Mouse (Mus musculus): ENCODE data around the gene Gm49337.
A peak's percentile ranks its signal among the peaks of the same experiment; 100 is the strongest.

Gm49337 gene

DNA sequence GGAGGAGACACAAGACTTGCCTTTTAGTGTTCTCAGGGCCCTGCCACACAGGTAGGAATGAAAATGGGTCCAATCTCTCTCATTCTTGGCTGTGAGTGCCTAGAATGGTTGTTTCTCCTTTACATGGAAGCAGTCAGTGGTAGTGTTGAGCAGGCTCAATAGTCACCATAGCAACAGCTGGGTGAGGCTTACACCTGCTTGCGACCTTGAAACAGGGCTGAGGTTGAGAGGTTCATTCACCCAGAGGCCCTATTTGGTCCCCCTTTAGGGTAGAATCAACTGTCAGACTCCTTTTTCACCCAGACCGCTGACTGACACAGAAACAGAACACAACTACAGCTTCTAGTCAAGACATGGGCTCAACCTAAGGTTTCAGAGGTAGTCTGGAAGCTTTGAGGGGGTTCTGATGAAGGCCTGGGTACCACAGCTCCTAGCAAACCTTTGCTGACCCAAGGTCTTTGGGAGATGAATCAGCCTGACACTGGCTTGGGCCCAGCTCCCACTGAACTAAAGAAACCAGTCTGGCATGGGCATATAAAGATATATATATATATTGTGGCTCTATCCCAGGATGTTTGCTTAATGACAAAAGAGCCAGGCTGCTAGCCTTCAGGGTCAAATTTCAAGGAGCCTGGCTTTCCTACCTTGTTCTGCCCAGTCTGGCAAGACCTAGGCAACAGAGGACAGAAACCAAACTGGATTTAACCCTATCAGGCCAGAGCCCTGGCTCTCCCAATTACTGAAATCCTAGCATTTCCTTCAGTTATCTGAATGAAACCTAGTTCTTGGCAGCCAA is 8.2 kb upstream of the Gm49337 start:
- no peak for DNase-seq (ENCODE audit: low spot score)

DNA sequence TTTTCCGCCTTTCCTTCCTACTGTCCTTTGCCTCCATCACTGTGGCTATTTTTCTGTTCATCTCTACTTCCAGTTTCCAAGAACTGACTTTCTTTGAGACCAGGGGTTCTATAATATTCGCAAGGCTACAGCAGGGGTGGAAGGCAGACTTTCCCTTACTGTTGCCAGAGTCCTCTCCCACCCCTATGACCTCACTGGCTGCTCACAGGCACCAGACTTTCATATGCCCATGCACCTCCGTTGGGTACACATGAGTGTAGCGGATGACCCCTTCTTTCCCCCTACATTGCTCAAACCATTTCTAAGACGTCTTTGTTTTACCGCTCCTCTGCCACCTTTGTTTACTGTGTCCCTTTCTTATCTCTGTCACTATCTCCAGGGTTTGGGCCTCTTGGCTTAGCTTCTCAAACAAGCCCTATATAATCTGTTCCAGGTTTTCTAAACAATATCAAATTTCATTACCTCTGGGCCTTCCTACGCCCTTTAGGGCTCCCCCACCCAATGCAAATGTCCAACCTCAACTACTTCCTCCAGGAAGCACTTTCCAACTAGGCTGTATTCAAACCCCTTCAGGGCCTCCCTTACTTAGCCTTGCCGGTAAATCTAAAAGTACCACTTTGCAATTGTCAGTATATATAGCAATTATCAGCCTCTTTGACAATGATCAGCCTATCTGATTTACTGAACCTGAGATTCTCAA is 7.3 kb upstream of the Gm49337 start:
- DNase-seq (ENCODE audit: low spot score): no peak

DNA sequence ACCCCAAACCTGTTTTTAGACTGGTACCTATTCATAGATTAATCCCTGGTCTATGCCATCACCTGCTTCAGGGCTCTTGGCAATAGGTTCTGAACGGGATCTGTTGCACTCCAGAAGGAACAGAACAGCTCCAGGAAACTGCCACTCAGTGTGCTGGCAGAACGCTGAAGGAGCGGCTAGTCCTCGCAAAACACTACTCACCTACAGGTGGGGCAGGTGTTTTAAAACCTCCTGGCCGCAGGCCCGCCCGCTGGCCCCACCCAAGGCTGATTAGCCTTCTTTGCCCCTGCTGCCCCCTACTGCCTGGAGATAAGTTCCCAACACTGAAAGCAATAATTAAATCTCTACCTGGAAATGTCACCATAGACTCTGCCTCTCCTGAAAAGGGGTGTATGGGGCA is 5.8 kb upstream of the Gm49337 start, which contains the start of gene Tspan1:
Gene Tspan1, minus strand, starts transcription at position 198 of the 400 bp plus-strand sequence.
- peak; percentile 55 for DNase-seq (ENCODE audit: low spot score)

DNA sequence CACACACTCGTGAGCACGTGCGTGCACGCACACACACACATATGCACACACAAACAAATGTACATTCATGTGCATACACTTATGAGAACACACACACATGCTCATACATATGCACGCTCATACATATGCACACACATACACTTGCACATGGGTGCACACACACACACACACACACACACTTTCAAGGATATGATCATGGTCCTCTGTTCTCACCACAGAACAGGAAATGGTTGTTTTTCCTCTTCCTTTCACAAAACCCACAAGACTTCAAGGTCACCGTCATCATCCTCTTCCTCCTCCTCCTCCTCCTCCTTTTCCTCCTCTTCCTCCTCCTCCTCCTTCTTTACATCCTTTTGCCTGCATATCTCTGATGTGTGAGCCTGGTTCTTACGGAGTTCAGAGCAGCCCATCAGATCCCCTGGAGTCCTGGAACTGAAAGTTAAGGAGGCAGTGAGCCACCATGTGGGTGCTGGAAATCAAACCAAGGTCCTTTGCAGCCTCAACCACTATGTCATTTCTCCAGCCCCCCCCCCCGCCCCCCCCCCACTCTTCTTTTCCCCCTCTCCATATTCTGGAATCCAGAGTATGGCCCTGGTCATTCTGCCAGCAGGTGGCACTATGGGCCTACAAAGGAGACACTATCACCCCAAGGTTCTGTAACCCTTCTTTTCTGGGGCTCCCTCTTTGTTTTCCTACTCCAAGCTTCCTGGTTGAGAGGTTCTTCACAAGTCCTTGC is 4.4 kb upstream of the Gm49337 start:
- DNase-seq (ENCODE audit: low spot score): peak; percentile 67

DNA sequence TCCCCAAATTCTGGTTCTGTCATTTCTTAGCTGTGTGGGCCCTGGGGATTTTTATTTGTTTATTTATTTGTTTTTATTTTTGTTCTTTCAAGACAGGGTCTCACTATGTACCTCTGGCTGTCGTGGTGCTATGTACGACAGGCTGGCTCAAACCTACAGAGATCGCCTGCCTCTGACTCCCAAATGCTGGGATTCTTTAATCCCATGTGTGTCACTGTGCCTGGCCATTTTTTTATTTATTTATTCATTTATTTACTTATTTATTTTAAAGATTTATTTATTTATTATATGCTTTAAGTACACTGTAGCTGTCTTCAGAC is 3.9 kb upstream of the Gm49337 start:
- no peak for DNase-seq (ENCODE audit: low spot score)

DNA sequence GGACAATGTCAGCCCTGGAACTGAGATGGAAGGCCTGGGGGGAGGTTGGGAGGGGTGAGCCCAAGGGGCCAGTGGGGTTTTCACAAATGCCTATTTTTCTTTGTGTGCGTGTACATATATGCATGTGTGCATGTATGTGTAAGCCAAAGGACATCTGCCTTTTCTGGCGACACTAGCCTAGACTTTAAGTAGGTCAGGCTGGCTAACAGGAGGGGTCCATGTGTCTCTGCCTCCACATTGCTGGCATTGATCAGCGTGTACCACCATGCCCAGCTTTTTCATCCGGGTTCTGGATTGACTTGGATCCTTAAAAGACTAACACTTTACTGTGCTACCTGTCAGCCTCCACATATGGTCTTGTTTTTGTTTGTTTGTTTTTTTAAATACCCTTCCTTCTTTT is 568 bp downstream of the Gm49337 start:
- no peak for DNase-seq (ENCODE audit: low spot score)

DNA sequence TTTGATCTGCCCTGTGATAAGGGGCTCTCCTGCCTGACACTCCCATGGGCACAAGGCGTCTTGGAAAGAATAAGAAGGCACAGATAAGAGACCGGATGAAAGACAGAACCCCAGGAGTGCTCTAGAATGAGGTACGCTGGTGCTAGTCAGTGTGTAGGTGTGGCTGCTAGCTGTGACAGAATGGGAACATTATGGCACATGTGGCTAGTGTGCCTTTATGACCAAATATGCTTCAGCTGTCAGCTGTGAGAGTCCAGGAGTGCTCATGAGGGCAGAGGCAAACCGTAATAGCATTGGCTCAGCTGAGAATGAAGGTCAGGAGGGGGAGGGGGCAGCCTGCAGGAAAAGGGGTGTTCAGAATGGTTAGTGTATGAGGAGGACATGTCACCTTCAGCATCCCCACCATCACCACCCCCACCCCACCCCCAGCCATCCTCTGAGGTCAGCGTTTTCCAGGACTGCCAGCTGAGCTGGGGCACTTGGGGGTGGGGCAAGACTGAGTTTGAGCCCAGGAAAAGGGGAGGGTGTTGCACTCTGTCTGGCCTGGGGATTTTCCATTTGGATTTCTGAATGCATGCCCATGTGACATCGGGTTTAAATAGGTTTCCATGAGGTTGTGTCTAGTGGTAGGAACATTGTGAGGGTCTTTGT is 1.4 kb downstream of the Gm49337 start:
- DNase-seq (ENCODE audit: low spot score): no peak

DNA sequence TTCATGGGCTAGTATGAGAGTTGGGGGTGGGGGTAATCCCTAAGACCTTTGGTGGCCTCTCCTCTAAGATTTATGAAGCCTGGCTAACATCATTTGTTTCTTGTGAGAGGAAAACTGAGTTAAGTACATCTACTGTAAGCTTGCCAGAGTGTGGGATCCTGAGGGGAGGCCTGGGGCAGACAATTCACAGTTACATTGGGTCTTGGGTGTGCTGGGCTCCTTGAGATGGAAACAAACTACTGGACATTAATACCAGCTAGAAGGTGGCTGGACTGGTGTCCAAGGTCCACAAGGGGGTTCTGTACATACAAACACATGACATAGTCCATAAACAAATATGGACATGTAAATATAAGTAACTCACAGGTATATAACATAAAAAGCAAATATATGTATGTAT is 2.0 kb downstream of the Gm49337 start:
- no peak for DNase-seq (ENCODE audit: low spot score)

DNA sequence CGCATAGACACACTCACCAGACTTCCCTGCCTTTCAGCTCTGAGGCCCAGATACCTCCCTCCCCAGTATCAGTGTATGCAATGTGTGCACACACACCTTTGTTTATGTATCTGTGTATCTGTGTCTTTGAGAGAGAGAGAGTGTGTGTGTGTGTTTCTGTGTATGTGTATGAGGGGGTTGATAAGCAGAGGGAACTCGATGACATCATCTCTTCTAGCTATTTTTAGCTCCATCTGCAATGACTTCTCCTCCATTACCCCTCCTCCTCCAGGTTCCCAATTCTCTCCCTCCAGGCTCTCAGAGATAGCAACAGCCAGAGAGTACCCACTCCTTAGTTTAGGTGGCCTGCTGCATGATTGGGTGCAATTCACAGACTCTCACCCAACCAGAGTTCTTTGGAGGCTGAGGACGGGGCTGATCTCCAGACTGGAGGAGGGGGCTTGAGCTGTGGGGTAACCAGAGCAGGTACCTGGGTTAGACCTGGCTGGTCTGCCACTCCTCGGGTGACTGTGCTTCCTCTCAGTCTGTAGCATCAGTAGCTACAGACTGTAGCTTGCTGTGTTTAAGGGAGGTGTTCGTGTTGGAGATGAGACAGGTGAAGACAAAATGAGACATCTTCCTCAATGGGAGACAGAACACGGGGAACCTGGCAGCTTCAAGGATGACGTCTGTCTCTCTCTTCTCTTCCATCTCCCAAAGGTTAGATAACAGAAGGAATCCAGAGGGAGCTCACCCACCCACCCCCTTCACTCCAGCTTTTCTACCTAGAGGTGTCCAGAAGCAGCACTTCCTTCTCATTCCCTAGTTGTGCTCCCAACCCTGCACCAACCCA is 2.7 kb downstream of the Gm49337 start:
- DNase-seq (ENCODE audit: low spot score): no peak

DNA sequence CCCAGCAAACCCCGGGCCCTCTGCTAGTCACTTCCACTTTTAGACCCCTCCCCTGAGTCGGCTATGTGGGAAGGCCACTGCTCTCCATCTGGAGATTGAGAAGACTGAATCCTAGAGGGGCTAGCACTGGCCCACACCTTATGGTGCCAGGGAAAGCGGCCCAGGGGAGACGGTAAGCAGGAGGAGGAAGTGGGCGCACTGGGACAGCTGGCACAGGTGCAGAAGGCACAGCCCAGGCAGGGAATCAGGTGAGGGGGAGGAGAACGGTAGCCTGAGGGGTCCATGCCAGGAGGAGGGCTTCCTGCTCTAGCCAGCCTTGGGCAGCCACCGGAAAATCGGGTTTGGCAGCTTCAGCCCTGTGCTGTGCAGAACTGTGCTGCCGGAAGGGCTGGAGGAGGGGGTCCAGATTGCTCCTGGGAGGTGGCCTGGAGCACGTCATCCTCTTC is 3.4 kb downstream of the Gm49337 start:
- peak; percentile 63 for DNase-seq (ENCODE audit: low spot score)

DNA sequence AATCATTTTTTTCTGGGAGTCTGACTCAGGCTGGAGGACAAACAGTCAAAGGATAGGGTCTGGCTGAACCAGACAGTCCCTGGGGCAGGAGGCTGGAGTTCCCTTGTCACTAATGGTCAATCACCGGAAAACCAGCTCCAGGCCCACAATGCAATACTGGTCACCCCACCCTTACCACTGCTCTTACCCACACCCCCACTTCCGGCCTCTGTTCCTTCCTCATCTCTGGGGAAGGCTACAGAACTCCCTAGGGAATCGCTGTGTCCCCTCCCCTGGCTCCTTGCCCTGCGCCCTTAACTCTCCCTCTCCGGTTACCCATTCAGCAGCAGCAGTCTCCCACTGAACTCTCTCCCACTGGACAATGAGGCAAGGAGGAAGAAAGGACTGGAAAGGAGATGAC is 4.0 kb downstream of the Gm49337 start:
- no peak for DNase-seq (ENCODE audit: low spot score)

DNA sequence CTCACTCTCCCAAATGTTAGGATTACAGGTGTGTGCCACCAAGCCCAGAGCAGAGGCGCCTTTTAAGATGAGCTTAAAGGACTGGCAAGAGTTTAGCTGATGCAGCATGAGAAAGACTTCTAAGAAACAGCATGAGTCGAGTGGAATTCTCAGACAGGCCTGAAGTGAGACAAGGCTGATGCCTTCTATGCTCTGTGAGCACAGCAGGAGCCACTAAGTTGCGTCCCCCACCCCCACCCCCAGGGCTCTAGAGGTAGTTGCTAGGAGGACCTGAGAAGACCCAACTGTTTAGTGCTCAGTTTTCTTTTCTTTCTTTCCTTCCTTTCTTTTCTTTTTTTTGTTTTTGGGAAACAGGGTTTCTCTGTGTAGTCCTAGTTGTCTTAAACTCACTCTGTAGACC is 8.9 kb downstream of the Gm49337 start:
- DNase-seq (ENCODE audit: low spot score): no peak

DNA sequence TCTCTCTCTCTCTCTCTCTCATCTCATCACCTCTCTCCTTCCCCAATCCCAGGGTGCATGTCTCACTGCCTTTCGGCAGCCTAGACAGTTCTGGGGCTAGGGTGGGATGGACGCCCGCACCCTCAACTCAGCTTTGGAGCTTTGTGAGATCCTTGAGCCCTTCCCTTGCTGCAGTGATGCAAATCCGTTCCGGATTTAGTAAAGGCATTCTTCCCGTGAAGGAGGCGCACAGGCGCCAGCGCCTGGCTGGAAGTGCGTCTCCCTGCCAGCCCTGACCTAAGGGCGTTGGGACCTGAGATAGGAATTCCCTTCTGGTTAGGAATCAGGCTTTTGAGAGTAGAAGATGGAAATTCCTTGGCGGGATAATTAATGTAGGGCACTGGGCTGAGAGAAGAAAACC is 9.6 kb downstream of the Gm49337 start:
- DNase-seq (ENCODE audit: low spot score): no peak

DNA sequence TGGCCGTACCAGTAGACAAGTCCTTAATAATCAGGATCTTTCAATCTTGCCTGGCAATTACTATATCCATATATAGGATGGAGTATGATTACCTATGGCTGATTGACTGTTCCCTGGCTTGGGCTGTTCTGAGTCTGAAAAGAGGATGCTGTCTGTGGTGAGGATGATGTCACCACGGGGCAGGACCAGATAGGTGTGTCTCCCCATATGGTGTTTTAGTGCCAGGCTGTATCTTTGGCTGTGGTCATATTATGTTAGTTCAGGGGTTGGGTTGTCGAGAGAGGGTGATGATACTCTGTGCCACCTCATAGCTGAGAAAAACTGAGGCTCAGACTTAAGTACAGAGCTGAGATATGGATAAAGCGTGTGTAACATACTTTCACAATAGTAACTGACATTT is 11.9 kb downstream of the Gm49337 start:
- no peak for DNase-seq (ENCODE audit: low spot score)

DNA sequence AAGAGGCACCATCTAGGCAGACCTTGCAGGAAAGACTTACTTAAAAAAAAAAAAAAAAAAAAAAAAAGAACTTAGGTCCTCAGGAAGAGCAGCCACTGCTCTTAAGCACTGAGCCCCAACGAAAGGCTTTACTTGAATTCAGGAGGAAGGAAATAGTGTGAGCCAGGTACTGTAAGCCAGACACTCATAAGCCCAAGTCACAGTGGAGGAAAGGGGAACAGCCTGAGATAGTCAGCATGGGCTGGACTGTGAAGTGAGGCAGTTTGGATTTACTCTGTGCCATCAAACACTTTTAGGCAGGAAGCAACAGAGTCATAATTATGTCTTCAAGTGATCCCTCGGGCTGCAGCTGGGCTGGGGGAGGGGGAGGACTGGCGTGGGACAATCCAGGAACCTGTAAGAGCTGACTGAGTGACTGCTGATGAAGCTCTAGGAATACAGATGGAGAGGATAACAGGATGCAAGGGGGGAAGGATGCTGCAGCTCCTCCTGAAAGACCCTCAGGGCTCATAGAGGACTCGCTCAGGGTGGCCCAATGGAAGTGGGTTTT is 19.2 kb downstream of the Gm49337 start:
- no peak for DNase-seq (ENCODE audit: low spot score)

DNA sequence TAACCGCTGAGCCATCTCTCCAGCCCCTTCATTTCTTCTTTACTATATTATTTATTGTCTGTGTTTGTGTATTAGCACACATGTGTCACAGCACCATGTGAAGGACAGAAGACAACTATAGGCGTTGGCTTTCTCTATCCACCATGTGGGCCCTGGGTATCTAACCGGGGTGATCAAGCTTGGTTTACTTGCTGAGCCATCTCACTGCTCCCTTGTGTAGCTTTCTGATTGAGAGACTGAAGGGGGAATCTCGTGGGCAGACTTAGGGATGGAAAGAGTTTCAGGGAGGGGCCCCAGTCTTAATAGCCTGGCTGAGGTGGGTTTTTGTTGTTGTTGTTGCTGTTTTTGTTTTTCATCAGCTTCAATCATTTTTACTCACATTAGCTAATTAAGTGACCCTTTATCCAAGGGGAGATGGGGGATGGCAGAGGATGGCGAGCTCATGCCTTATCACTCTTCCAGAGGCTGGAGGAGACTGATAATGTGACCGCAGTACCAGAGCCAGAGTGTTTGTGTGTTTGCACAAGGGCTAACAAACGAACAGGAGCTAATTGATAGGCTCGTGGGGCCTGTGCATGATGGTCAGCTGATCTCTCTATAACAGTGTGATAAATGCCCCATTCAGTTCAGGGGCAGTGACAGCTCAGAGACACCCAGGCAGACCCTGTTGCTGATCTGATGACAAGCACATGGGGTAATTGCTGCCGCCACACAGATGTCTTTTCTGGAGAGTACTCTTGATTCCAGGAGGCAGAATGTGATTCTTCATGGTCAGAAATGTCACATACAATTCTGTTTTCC is 20.6 kb downstream of the Gm49337 start:
- no peak for DNase-seq (ENCODE audit: low spot score)

DNA sequence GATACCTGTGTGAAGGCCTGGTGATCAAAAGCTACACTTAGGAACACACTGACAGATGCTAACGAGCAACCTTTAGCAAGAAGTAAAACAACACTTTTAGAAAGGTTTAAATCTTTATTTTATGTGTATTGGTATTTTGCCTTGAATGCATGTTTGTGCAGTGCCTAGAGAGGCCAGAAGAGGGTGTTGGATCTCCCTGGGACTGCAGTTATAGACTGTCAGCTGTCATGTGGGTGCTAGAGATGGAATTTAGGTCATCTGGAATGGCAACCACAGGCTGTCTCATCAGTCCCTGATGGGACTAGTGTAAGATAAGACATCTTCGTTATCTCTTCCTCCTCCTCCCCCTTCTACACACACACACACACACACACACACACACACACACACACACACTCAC is 25.2 kb downstream of the Gm49337 start:
- no peak for DNase-seq (ENCODE audit: low spot score)

DNA sequence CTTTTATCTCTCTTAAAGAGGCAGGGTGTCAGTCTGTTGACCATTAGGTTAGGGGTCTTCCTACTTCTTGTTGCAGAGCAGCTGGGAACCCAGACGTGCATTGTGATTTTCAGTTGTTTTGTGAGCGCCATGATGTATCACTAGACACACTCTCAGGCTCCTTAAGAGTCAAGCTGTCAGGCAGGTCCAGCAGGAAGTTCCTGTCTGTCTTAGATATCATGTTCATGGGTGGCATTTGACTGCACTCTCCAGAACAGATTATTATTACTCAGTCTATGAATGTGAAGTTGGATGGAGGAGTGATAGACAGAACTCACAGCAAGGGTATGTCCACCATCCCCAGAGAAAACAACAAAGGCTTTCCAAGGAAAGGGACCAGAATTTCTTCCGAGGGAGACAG is 31.2 kb downstream of the Gm49337 start:
- DNase-seq (ENCODE audit: low spot score): no peak

DNA sequence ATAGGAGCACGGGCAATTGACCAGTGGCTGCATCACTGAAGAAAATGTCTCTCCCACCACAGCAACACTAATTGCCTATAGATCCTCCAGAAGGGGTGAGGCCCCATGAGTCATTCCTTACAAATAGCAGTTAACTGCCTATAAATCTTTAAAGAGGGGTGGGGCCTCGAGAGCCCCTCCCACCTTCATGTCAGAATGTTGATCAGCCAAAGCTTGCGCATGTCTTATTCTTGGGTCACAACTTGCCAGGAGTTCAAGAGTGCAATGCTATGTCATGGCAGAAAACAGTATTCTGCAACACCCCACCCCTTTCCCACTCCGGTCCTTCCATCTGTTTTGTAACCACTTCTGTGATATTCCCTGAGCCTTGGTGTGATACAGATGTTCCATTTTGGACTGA is 33.3 kb downstream of the Gm49337 start:
- DNase-seq (ENCODE audit: low spot score): no peak

DNA sequence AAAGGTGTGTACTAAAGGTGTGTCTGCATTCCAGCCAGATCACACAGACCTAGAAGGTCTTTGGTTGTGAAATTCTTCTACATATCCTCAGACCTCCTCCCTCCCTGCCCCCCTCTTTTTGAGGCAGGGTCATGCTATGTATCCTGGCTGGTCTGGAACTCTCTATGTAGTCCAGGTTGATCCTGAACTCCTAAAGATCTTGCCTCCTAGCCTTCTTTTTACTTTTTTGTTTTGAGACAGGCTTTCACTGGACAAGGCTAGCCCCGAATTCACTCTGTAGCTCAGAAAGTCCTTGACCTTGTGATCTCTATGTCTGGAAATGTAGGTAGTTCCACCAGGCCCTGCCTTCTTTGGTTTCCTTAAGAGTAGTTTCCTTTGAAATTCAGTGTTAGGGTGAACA is 35.7 kb downstream of the Gm49337 start:
- DNase-seq (ENCODE audit: low spot score): no peak
